Mouse (Mus musculus) MEL (cell line): ENCODE measurements around the gene Cfap46.

Experiments used
- BHLHE40 ChIP-seq: IDR thresholded peaks from 2 replicates; pipeline ENCODE4 v1.6.1; 2012; ENCODE audit warnings: low read depth, mild to moderate bottlenecking, inconsistent platforms, low read length, improper control_type of control experiment, borderline replicate concordance
- CTCF ChIP-seq, 3 experiments: IDR thresholded peaks in 2 of 3; conservative IDR thresholded peaks in 1 of 3; 2 replicates each; pipeline ENCODE4 v1.5.1; 2011 to 2012; ENCODE audit warnings: low read length in 3 of 3, low read depth in 2 of 3, mild to moderate bottlenecking in 2 of 3, improper control_type of control experiment in 1 of 3, inconsistent platforms in 1 of 3, mixed read lengths in 1 of 3, moderate library complexity in 1 of 3; ENCODE audit not compliant: control insufficient read depth in 1 of 3, insufficient read depth in 1 of 3, poor library complexity in 1 of 3, severe bottlenecking in 1 of 3
- EP300 ChIP-seq, 2 experiments: IDR thresholded peaks; 2 replicates each; pipeline ENCODE4 v1.6.1; 2011; ENCODE audit warnings: improper control_type of control experiment in 2 of 2, low read length in 2 of 2, low read depth in 1 of 2, mild to moderate bottlenecking in 1 of 2
- GATA1 ChIP-seq: IDR thresholded peaks from 2 replicates; pipeline ENCODE4 v1.6.1; 2011; ENCODE audit warnings: low read depth, low read length, improper control_type of control experiment
- MAX ChIP-seq: IDR thresholded peaks from 2 replicates; pipeline ENCODE4 v1.6.1; 2011; ENCODE audit warnings: low read length, improper control_type of control experiment
- MAZ ChIP-seq: IDR thresholded peaks from 2 replicates; pipeline ENCODE4 v1.6.1; 2012; ENCODE audit warnings: low read depth, mild to moderate bottlenecking, inconsistent platforms, low read length, improper control_type of control experiment
- MEF2A ChIP-seq: IDR thresholded peaks from 2 replicates; pipeline ENCODE4 v1.6.1; 2014; ENCODE audit warnings: low read depth, mild to moderate bottlenecking, inconsistent platforms, low read length, improper control_type of control experiment; ENCODE audit not compliant: poor library complexity, insufficient replicate concordance, severe bottlenecking; ENCODE audit errors: extremely low read depth
- NRF1 ChIP-seq: IDR thresholded peaks from 2 replicates; pipeline ENCODE4 v1.6.1; 2014; ENCODE audit warnings: low read depth, mild to moderate bottlenecking, inconsistent platforms, low read length, improper control_type of control experiment, moderate library complexity; ENCODE audit not compliant: poor library complexity, insufficient read depth, severe bottlenecking
- POLR2A ChIP-seq, 2 experiments: IDR thresholded peaks; 2 replicates each; pipeline ENCODE4 v1.6.1; 2011 to 2012; ENCODE audit warnings: low read length in 2 of 2, mild to moderate bottlenecking in 2 of 2, control low read depth in 1 of 2, improper control_type of control experiment in 1 of 2, low read depth in 1 of 2, moderate library complexity in 1 of 2; ENCODE audit not compliant: control insufficient read depth in 1 of 2, insufficient read depth in 1 of 2, poor library complexity in 1 of 2
- RCOR1 ChIP-seq: IDR thresholded peaks from 2 replicates; pipeline ENCODE4 v1.6.1; 2012; ENCODE audit warnings: low read depth, mild to moderate bottlenecking, inconsistent platforms, low read length, improper control_type of control experiment
- TAL1 ChIP-seq: IDR thresholded peaks from 2 replicates; pipeline ENCODE4 v1.6.1; 2012; ENCODE audit warnings: mild to moderate bottlenecking, inconsistent platforms, low read length, moderate library complexity, mixed read lengths
- TBP ChIP-seq: IDR thresholded peaks from 2 replicates; pipeline ENCODE4 v1.8.0; 2011; ENCODE audit warnings: low read depth, low read length, improper control_type of control experiment
- UBTF ChIP-seq: IDR thresholded peaks from 2 replicates; pipeline ENCODE4 v1.6.1; 2012; ENCODE audit warnings: low read depth, mild to moderate bottlenecking, inconsistent platforms, low read length, improper control_type of control experiment, moderate library complexity, borderline replicate concordance; ENCODE audit not compliant: insufficient read depth
- USF1 ChIP-seq: IDR thresholded peaks from 2 replicates; pipeline ENCODE4 v1.6.1; 2014; ENCODE audit warnings: low read depth, mild to moderate bottlenecking, inconsistent platforms, low read length, improper control_type of control experiment, moderate library complexity

DNA sequence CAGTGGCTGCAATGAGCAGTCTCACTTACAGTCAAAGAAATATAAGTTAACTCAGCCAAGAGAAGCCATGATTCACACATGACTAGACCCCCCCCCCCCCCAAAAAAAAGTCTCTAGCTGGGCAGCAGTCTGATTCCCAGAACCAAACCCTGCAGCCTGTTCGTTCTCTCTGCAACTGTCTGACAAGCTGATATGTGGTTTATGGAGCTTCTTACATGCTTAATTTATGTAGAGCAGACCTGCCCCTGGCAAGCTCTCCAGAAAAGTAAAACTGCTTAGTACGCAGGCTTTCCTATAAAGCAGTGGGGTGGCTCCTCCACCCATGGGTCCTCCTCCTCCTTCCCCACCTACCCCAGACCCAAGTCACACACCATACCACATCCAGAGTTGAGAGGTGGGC lies 50.2 kb downstream of the Cfap46 start:
- no peak for TF ChIP-seq USF1
- TF ChIP-seq MAZ, result no peak
- no peak for TF ChIP-seq CTCF (IDR thresholded peaks at IDR 0.05 in 2 of 3, conservative IDR thresholded peaks at IDR 0.05 in 1 of 3; ENCODE audit: control insufficient read depth in 1 of 3, insufficient read depth in 1 of 3, low read depth in 2 of 3, low read length in 3 of 3, poor library complexity in 1 of 3, severe bottlenecking in 1 of 3)
- TF ChIP-seq EP300 (IDR thresholded peaks at IDR 0.05; ENCODE audit: low read depth in 1 of 2, low read length in 2 of 2), result no peak
- no peak for TF ChIP-seq BHLHE40
- no peak for TF ChIP-seq UBTF
- no peak for TF ChIP-seq TBP
- no peak for TF ChIP-seq NRF1
- TF ChIP-seq MEF2A, result no peak
- TF ChIP-seq TAL1, result no peak
- no peak for TF ChIP-seq POLR2A (IDR thresholded peaks at IDR 0.05; ENCODE audit: control insufficient read depth in 1 of 2, insufficient read depth in 1 of 2, low read depth in 1 of 2, low read length in 2 of 2, poor library complexity in 1 of 2)
- no peak for TF ChIP-seq GATA1
- no peak for TF ChIP-seq MAX
- TF ChIP-seq RCOR1, result no peak
